Mouse (Mus musculus): ENCODE data around the gene Lsamp.

Gene Lsamp

GRCm38 (mm10) chr16:41557104-41557503 lies 1572.9 kb downstream of the Lsamp start:
- DNase-seq (ENCODE audit: low spot score) = no peak

- no peak for DNase-seq (ENCODE audit: low spot score)
Observed at GRCm38 (mm10) chr16:41565233-41565632, 1581.1 kb downstream of the Lsamp start.

- no peak for DNase-seq (ENCODE audit: low spot score)
Observed at GRCm38 (mm10) chr16:41588675-41589301, 1604.6 kb downstream of the Lsamp start.

GRCm38 (mm10) chr16:41612229-41612628 lies 1628.1 kb downstream of the Lsamp start:
- no peak for DNase-seq (ENCODE audit: low spot score)

GRCm38 (mm10) chr16:41623871-41624270 lies 1639.7 kb downstream of the Lsamp start:
- no peak for DNase-seq (ENCODE audit: low spot score)

- no peak for DNase-seq (ENCODE audit: low spot score)
Observed at GRCm38 (mm10) chr16:41633898-41634297, 1649.7 kb downstream of the Lsamp start.

- no peak for DNase-seq (ENCODE audit: low spot score)
Observed at GRCm38 (mm10) chr16:41640876-41641275, 1656.7 kb downstream of the Lsamp start.

GRCm38 (mm10) chr16:41653261-41653660 lies 1669.1 kb downstream of the Lsamp start:
- DNase-seq (ENCODE audit: low spot score) = no peak

- no peak for DNase-seq (ENCODE audit: low spot score)
Observed at GRCm38 (mm10) chr16:41674316-41675038, 1690.3 kb downstream of the Lsamp start.

- DNase-seq (ENCODE audit: low spot score) = no peak
Observed at GRCm38 (mm10) chr16:41675774-41676173, 1691.6 kb downstream of the Lsamp start.

- DNase-seq (ENCODE audit: low spot score) = no peak
Observed at GRCm38 (mm10) chr16:41692435-41692834, 1708.3 kb downstream of the Lsamp start.

GRCm38 (mm10) chr16:41701790-41702428 lies 1717.7 kb downstream of the Lsamp start:
- no peak for DNase-seq (ENCODE audit: low spot score)

- no peak for DNase-seq (ENCODE audit: low spot score)
Observed at GRCm38 (mm10) chr16:41728900-41729585, 1744.9 kb downstream of the Lsamp start.

- DNase-seq (ENCODE audit: low spot score) = no peak
Observed at GRCm38 (mm10) chr16:41729911-41730310, 1745.8 kb downstream of the Lsamp start.

GRCm38 (mm10) chr16:41745037-41745436 lies 1760.9 kb downstream of the Lsamp start:
- peak; percentile 10 for DNase-seq (ENCODE audit: low spot score)

- no peak for DNase-seq (ENCODE audit: low spot score)
Observed at GRCm38 (mm10) chr16:41746235-41746911, 1762.2 kb downstream of the Lsamp start.

- DNase-seq (ENCODE audit: low spot score) = no peak
Observed at GRCm38 (mm10) chr16:41747874-41748273, 1763.7 kb downstream of the Lsamp start.

GRCm38 (mm10) chr16:41748759-41749158 lies 1764.6 kb downstream of the Lsamp start:
- DNase-seq (ENCODE audit: low spot score) = no peak

- DNase-seq (ENCODE audit: low spot score) = no peak
Observed at GRCm38 (mm10) chr16:41764285-41764684, 1780.1 kb downstream of the Lsamp start.

GRCm38 (mm10) chr16:41771427-41772125 lies 1787.4 kb downstream of the Lsamp start:
- DNase-seq (ENCODE audit: low spot score) = no peak

- DNase-seq (ENCODE audit: low spot score) = no peak
Observed at GRCm38 (mm10) chr16:41777586-41777985, 1793.4 kb downstream of the Lsamp start.
